Mouse (Mus musculus) kidney, adult 2 months (tissue): ENCODE data around the gene Srek1. TPM values are rescaled to one million over a fixed set of nuclear protein-coding genes. Genes with fewer than 3 reads are reported as not detected.

Experiments
- DNase-seq: peaks from one replicate; pipeline ENCODE4 v3.0.0; 2021
- H3K27ac ChIP-seq: fragments of 200-500 bp; 2 replicates; pipeline ENCODE4 v1.5.1; 2012; ENCODE audit warnings: low read depth, low read length, control low read depth, inconsistent platforms; ENCODE audit not compliant: insufficient read depth
- H3K27me3 ChIP-seq: fragments of 200-500 bp; replicated peaks from 2 replicates; pipeline ENCODE4 v1.6.1; 2012; ENCODE audit warnings: mild to moderate bottlenecking, moderate library complexity, low read length, inconsistent platforms; ENCODE audit not compliant: control insufficient read depth, insufficient read depth
- H3K36me3 ChIP-seq: fragments of 200-500 bp; 2 replicates; pipeline ENCODE4 v1.6.1; 2012; ENCODE audit warnings: mild to moderate bottlenecking, moderate library complexity, low read length, inconsistent platforms; ENCODE audit not compliant: control insufficient read depth, insufficient read depth
- H3K4me1 ChIP-seq: fragments of 200-500 bp; 2 replicates; pipeline ENCODE4 v1.6.1; 2011; ENCODE audit warnings: low read length; ENCODE audit not compliant: control insufficient read depth, insufficient read depth
- H3K4me3 ChIP-seq: fragments of 200-500 bp; 2 replicates; pipeline ENCODE4 v1.5.1; 2011; ENCODE audit warnings: mild to moderate bottlenecking, low read depth, low read length, control low read depth; ENCODE audit not compliant: insufficient read depth
- CTCF ChIP-seq: fragments of 200-500 bp; conservative IDR thresholded peaks from 2 replicates; pipeline ENCODE4 v1.5.1; 2011; ENCODE audit warnings: low read depth, mild to moderate bottlenecking, control low read depth, low read length, moderate library complexity, mixed read lengths; ENCODE audit not compliant: insufficient read depth, insufficient read length
- POLR2A ChIP-seq: fragments of 200-500 bp; IDR thresholded peaks from one replicate; pipeline ENCODE4 v1.6.1; 2011; ENCODE audit warnings: low read depth, low read length, control low read depth
- WGBS: fragments of 180-500 bp; shearing (Covaris S2); methylation state at CpG from one replicate; pipeline ENCODE4 v1.1.7; 2018; 5-methylcytosine and 5-hydroxymethylcytosine counted together
- polyA plus RNA-seq: library from polyadenylated mRNA; depleted of rRNA; stranded (reverse); fragments of >200 nt; gene quantifications from 2 replicates; pipeline ENCODE4 v1.2.3, GENCODE M21; 2012; rRNA removed

Srek1 gene
- polyA plus RNA-seq, 1 experiment, result 34.0 TPM

DNA sequence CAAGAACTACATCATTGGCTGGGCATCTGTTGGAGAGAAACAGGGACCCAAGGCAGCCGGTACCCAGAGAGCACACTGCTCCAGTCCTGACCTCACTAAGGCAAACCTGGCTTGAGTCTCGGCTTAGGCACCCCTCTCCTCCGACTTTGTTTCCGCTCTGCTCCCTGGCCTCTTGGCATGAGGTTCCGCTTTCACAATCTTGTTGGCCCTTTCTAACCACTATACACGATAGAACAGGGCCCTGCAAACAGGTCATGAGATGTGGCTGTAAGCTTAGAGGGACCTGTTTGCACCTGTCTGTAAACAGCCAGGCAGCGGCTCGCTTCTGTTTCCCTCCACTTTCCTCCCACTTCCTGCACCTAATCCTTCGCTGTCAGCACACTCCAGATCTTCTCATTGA is 76.4 kb downstream of the Srek1 start:
- 57% methylated on average over 9 of the region's 9 CpGs for WGBS
- DNase-seq, result no peak
- no peak overlapping the region for H3K4me3 ChIP-seq
- H3K4me1 ChIP-seq, result no peaks in the 10 kb centered on the region
- H3K27ac ChIP-seq, result no peak overlapping the region
- no peaks in the 10 kb centered on the region for H3K36me3 ChIP-seq
- H3K27me3 ChIP-seq, result no peaks in the 10 kb centered on the region
- TF ChIP-seq CTCF (no peak), POLR2A (no peak)

DNA sequence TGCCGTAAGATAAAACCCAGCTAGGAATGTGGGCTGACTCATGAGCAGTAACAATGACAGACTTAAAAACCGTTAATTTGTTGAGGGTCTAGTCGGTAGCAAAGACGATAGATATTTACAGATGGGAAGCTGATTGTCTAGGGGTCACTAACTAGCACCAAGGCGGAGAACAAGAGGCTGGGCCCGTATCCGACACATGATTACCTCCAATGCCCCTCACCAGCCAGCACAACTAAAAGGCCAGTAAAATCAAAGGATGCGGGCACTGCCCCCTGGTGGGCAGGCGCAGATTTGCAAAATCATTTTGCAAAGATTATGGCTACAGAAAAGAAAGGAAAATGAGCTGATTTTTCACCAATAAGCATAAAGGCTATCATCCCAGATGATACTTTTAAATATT is 78.2 kb downstream of the Srek1 start:
- WGBS, result 26% methylated on average over 9 of the region's 9 CpGs
- Histone ChIP-seq H3K4me1 (no peaks in the 10 kb centered on the region), H3K27ac (no peak overlapping the region), H3K4me3 (no peak overlapping the region), H3K36me3 (no peaks in the 10 kb centered on the region), H3K27me3 (no peaks in the 10 kb centered on the region)
- TF ChIP-seq CTCF, result peak; percentile 63
- TF ChIP-seq POLR2A, result no peak
- DNase-seq, result peak; percentile 37

DNA sequence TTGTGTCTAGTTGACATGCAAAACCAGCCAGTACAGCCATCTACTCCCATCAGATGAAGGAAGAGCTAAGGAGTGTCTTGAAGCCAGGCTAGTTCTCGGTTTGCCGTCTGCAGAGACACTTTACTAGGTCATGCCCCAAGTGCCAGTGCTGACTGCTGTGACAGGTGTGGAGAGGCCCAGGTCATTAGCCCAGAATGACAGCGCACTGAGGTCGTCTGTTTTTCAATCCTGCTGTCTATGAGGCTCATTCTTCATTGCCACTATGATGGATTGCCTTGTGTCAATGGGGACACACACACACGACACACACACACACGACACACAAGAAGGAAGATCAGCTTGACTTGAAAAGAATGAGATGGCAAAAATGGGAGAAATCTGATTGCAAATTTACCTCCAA is 79.0 kb downstream of the Srek1 start:
- no peaks in the 10 kb centered on the region for H3K4me1 ChIP-seq
- 81% methylated on average over 6 of the region's 6 CpGs for WGBS
- TF ChIP-seq POLR2A (no peak), CTCF (no peak)
- H3K27me3 ChIP-seq, result no peaks in the 10 kb centered on the region
- no peaks in the 10 kb centered on the region for H3K36me3 ChIP-seq
- no peak for DNase-seq
- H3K4me3 ChIP-seq, result no peak overlapping the region
- no peak overlapping the region for H3K27ac ChIP-seq

Other genes starting within 250 kb of the Srek1 start
- 15.7 and 18.9 TPM in 2 replicates for gene Erbin, start 145.9 kb upstream of the Srek1 start, polyA plus RNA-seq